Mouse (Mus musculus): Measurements from ENCODE around the gene Akt1.
A peak's percentile ranks its signal among the peaks of the same experiment; 100 is the strongest.

Gene Akt1

GRCm38 (mm10) chr12:112674132-112675011, at the start of gene Akt1:
Gene Akt1, minus strand, starts transcription at chr12:112674884.
- DNase-seq = peak; percentile 55 to 79

- DNase-seq = peak; percentile 87 to 90
These were observed 49.6 kb upstream of the Akt1 start for GRCm38 (mm10) chr12:112724077-112724805.

DNA sequence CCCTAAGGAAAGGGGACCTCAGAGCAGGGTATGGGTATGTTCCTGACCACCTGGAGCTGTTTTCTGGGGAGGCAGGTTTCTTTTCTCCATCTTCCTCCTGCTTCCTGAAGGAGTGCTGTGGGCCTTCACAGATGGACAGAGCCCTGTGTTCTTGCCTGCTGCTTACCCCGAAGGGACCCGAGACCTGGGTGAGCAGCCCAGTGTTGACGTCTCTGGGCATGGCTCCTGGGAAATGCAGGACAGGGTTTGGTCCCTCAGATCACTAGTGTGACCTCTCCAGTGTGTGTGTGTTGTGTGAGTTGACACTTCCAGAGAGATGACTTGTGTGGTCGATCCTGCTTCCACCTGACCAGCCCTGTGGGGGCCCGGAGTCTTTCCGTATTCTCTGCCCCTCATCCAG, 48.8 kb upstream of the Akt1 start:
- DNase-seq = no peak

GRCm38 (mm10) chr12:112723028-112723330, 48.3 kb upstream of the Akt1 start:
- DNase-seq = no peak

- peak; percentile 72 to 90 for DNase-seq
These were observed 47.8 kb upstream of the Akt1 start for GRCm38 (mm10) chr12:112722240-112723027.

DNA sequence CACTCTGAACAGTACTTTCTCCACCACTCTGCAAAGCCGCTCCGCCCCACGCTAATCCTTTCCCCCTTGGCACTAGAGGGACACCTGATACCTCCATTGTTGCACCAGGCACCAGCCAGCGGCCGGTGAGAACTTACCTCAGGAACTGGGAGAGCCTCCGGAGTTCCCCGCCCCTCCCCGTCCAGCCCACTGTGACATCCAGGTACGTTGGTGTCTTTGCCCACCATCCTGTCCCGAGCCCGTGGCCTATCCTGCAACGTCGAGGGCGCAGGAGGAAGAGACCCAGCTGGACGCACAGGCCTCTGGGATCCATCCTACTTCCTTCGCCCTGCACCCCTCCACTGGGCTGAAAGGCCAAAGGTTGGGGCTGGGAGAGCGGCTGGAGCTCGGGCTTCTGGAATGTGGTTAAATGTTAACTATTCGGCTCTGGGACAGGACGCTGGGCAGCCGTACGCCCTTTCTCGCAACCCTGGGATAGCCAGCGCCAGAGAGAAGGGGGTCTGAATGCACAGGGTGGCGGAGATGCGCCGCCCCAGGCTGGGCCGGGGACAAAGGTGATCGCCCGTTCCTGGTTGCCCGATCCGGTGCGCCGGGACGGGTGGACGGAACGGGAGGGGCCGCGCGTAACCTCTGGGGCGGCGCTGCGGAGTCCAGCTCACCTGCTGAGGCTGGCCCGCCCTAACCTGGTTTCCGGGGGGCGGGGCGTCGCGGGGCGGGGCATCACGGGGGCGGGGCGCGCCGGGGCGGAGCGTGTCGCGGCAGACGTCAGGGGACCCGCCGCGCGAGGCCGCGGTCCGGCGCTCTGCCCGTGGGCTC, 46.9 kb upstream of the Akt1 start:
- peak; percentile 83 to 94 for DNase-seq

- DNase-seq = peak; percentile 63 to 77
These were observed 46.3 kb upstream of the Akt1 start for GRCm38 (mm10) chr12:112720890-112721423.

- DNase-seq = peak in 1 of 2 experiments; percentile 68
These were observed 45.5 kb upstream of the Akt1 start, which contains the start of gene Cep170b for GRCm38 (mm10) chr12:112720216-112720615. Gene Cep170b, plus strand, starts transcription at chr12:112720455.

DNA sequence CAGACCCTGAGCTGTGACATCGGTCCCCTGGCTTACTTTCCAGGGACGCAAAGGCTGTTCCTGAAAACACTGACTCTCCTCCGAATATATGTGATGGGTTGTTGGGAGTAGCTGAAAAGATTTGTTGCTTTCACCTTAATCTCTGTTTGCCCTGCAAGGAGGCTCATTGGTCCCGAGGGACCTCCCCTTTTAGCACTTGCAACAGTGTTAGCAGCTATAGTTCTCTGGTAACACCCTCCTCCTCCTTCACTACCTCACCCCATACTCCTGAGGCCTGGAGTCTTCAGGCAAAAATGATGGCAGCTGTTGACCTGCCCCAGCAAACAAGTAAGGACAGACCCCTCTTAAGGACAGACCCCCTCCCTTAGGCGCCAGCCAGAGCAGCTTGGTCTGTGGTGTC, 44.3 kb upstream of the Akt1 start:
- no peak for DNase-seq

- DNase-seq = peak; percentile 70 to 72
These were observed 42.5 kb upstream of the Akt1 start for GRCm38 (mm10) chr12:112717140-112717539.

GRCm38 (mm10) chr12:112713984-112714383, 39.3 kb upstream of the Akt1 start:
- peak in 1 of 2 experiments; percentile 39 for DNase-seq

GRCm38 (mm10) chr12:112707573-112707869, 32.8 kb upstream of the Akt1 start:
- DNase-seq = no peak

DNA sequence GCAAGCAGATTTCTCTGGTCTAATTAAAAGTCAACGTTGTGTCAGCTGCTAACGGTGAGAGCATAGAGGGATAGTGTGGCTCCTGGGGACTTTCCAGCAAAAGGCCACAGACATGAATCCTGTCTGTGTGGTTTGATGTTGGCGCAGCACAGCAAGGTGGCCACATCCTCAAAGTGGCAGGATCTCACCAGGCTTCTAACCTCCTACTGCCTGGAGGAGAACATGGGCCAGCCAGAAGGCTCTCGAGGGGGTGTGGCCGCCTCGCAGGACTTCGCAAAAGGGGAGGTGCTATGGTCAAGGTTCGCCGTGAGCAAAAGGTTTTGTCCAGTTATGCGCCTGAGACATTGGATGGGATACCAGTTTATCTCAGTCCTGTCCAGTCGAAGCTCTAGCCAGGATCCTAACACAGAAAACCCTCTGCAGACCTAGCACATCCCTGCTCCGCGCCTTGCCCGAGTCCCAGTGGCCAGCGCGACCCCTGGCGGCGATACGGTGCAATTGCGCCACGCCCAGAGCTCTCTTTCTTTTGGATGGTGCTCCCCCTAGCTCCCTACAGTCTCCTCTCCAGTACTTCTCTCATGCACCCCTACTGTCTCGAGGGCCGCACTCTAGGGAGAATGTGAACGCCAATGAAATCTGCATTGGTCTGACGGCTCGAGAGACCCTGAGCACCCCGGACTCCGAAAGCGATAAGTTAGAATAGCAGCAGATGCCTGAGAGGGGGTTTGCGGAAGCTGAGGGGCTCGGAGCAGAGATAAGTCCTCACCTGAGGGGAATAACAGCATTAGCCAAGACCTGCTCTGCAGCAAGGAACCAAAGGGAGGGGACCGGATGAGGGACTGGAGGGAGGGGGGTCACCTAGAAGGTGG, 32.3 kb upstream of the Akt1 start:
- peak; percentile 87 to 91 for DNase-seq

DNA sequence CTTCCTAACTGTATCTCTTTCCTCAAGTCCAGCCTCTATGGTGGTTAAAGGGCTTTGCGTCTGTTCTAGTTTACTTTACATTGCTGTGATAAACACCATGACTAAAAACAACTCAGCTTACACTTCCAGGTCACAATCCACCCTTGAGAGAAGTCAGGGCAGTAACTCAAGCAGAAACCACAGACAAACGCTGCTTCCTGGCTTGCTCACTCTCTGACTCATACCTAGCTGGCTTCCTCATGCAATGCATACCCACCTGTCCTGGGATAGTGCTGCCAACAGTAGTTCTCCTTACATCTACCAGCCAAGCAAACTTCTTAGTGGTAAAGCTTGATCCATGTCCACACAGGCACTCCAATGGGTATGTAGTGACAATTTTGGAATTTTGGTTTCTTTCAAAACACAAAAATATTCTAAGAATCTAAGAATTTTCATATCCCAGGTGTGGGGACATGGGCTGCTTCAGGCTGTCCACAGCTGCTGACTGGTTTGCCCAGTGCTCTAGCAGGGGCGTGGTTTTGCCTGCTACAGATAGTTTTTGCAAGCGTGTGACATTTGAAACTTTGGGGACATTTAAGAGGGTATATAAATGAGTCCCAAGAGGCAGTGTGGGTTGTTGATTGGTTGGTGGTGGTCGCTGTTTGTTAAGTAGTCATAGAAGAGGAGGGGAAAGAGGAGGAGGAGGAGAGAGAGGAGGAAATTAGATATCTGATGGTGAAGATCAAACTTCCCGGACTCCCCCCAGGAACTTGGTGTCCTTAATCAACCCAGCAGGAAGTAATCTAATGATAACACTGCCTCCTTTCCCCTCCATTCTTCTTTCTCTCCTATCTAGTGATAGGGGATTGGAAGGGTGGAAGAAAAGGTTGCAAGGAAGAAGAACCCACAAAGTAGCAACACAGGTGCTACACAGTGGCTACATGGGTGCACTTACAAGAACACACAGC, 28.0 kb upstream of the Akt1 start:
- DNase-seq = no peak

GRCm38 (mm10) chr12:112700522-112700921, 25.8 kb upstream of the Akt1 start:
- no peak for DNase-seq

- no peak for DNase-seq
These were observed 22.2 kb upstream of the Akt1 start for GRCm38 (mm10) chr12:112696806-112697425.

GRCm38 (mm10) chr12:112694127-112694475, 19.4 kb upstream of the Akt1 start:
- no peak for DNase-seq

DNA sequence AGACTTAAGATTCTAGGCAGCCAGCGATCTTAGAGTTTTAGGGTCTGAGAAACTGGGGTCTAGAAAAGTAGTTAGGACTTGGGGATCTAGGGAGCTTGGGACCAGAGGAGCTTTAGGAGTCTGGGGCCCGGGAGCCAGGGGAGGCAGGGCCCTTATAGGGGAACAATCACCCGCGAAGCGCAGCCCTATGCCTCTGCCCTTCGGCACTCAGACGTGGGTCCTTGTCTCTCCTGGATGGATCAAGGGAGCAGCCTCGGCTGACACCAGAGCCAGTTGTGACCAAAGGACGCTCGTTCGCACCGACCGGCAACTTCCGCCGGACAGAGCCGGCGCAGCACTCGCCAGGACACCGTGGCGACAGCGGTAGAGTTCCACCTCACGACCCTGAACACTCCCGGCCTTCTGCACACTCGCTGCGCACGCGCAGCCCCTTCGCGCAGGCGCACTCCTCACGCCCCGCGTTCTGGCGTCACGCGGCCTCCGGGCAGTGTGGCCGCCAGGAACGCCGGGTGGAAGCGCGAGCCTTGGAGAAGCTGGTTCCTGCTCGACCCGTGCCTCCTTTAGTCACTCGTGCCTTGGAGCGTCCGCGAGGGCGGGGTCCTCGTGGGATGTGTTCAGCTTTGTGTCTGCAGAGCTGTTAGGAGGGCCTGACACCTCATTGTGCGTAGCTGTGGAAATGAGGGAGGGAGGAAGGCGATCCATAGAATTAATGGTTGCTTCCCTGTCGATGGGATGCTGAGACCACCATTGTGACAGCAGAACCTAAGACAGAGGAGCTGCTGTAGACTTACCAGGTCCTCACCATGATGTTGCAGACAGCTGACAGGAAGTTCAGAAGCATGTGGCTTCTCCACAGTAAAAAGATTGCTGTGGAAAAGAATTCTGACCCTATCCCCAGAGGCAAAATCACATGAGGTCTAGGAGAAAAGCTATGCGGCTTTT, 18.8 kb upstream of the Akt1 start:
- peak; percentile 93 to 96 for DNase-seq

Measured in kidney, postnatal 25 days (tissue).